In genomic region chr3:28262371-28263001, GRCm38 (mm10) we compare ENCODE assay signal across 8 mouse cellular contexts. TPM values are rescaled to one million over a fixed set of nuclear protein-coding genes. Genes with fewer than 3 reads are reported as not detected.
DNase-seq lines count a peak whose midpoint lies in the region; ATAC-seq and TF ChIP-seq lines count a peak whose summit lies in the region.

No protein-coding gene starts in this region.

- 0% methylated on average over 32 of the region's 33 CpGs for WGBS in hindbrain, embryonic 16.5 days

- H3K4me3 ChIP-seq in gastrocnemius, adult 2 months: peak overlapping the region; percentile 95
- H3K4me3 ChIP-seq in hindbrain, embryonic 16.5 days (ENCODE audit: low read length): peak overlapping the region; percentile 85
- peak overlapping the region; percentile 97 for H3K4me3 ChIP-seq in megakaryocyte, embryonic 14.5 days (replicated peaks)

- TF ChIP-seq CTCF in gastrocnemius, adult 2 months (IDR thresholded peaks at IDR 0.05): no peak

- H3K27me3 ChIP-seq in hindbrain, embryonic 16.5 days (replicated peaks; ENCODE audit: control insufficient read depth, insufficient read depth, low read length): no peaks in the 10 kb centered on the region
- H3K27me3 ChIP-seq in megakaryocyte, embryonic 14.5 days (replicated peaks): no peaks in the 10 kb centered on the region

- H3K9me3 ChIP-seq in hindbrain, embryonic 16.5 days (ENCODE audit: control insufficient read depth, low read length): no peaks in the 10 kb centered on the region; the same call in 1 of the 2 replicates
- H3K9me3 ChIP-seq in megakaryocyte, embryonic 14.5 days: no peaks in the 10 kb centered on the region

- peak overlapping the region; percentile 77 for H3K4me2 ChIP-seq in hindbrain, embryonic 16.5 days (ENCODE audit: low read length)

- intact Hi-C loops in gastrocnemius, adult 2 months (cut with DNase I): loop anchor here (5.0 to 10.0 kb wide), 2 partner anchors 110 to 282 kb away; no protein-coding TSS in a partner anchor
- intact Hi-C loops in left cerebral cortex, postnatal 14 days (cut with DNase I): loop anchor here (2.0 kb wide), 1 partner anchor 86 kb away; no protein-coding TSS in a partner anchor

- peak; percentile 58 for DNase-seq in T-cell, adult 2 months (ENCODE audit: low spot score)
- peak; percentile 79 to 81 for DNase-seq in cerebellum, postnatal 10 days
- DNase-seq in gastrocnemius, adult 2 months: peak; percentile 84
- DNase-seq in left cerebral cortex, postnatal 14 days (ENCODE audit: low spot score in 2 of 2): peak; percentile 69
- DNase-seq in right cerebral cortex, postnatal 4 days: peak; percentile 66
- peak; percentile 56 for DNase-seq in yolk sac, embryonic 10.5 days (ENCODE audit: low spot score)

- peak overlapping the region; percentile 95 for H3K9ac ChIP-seq in hindbrain, embryonic 16.5 days (ENCODE audit: low read depth, low read length)

- ATAC-seq in hindbrain, embryonic 16.5 days: peak; percentile 72

- peak overlapping the region; percentile 94 for H3K27ac ChIP-seq in gastrocnemius, adult 2 months
- peak overlapping the region; percentile 97 for H3K27ac ChIP-seq in hindbrain, embryonic 16.5 days (ENCODE audit: low read depth, low read length)

- H3K36me3 ChIP-seq in hindbrain, embryonic 16.5 days (ENCODE audit: control insufficient read depth, insufficient read depth, low read length): no peaks in the 10 kb centered on the region
- peaks cover 31% of the 10 kb centered on the region for H3K36me3 ChIP-seq in megakaryocyte, embryonic 14.5 days (replicated peaks; ENCODE audit: low read length)

- peaks cover 5% of the 10 kb centered on the region for H3K4me1 ChIP-seq in hindbrain, embryonic 16.5 days (ENCODE audit: control insufficient read depth, insufficient read depth, low read depth, low read length)
- H3K4me1 ChIP-seq in megakaryocyte, embryonic 14.5 days: peaks cover 64% of the 10 kb centered on the region

RNA-seq across cellular contexts. Expression of gene Tnik, which starts 0.5 kb away (rescaled TPM):
- total RNA-seq in gastrocnemius, adult 2 months (2021): 10 to 100 TPM; 38.8 to 42.7 TPM
- 55.7 and 65.1 TPM in 2 replicates for polyA plus RNA-seq in hindbrain, embryonic 16.5 days (2015; fragmentation: Nextera tagmentation; extraction: Ambion mirVana)
- total RNA-seq in left cerebral cortex, postnatal 14 days (2021): 100 to 1,000 TPM; 216 to 232 TPM
- polyA plus RNA-seq in megakaryocyte, embryonic 14.5 days (2012; ENCODE audit: insufficient read depth, low replicate concordance): 7.6 and 13.8 TPM in 2 replicates

Comparison
In these comparisons a context has a peak if more than half of its experiments do, and no peak if none do; other contexts are left out.
1. Peak in every context shown above with its lines: DNase-seq, ATAC-seq, H3K4me3 ChIP-seq and H3K27ac ChIP-seq.
2. RNA of gene Tnik, which starts 0.5 kb away (total RNA-seq): 216 to 232 TPM in left cerebral cortex, postnatal 14 days; 38.8 to 42.7 TPM in gastrocnemius, adult 2 months; every median in the first group is over 4 times any median in the second.